Mouse (Mus musculus): ENCODE results near the gene Sema6b.
"Not testable (repeated sequence)": the region's sequence is repeated elsewhere in the genome, so short reads cannot be mapped to it uniquely, and the experiment has no call there.

The Sema6b gene

GRCm38 (mm10) chr17:56119431-56119830 lies 20.7 kb downstream of the Sema6b start:
- no peak for DNase-seq (ENCODE audit: extremely low spot score)

GRCm38 (mm10) chr17:56117251-56117710 lies 22.9 kb downstream of the Sema6b start, which contains the start of gene Plin5:
Plin5 (minus strand) TSS chr17:56117596.
- DNase-seq (ENCODE audit: extremely low spot score), result peak; percentile 53

GRCm38 (mm10) chr17:56116193-56116592 lies 23.9 kb downstream of the Sema6b start:
- no peak for DNase-seq (ENCODE audit: extremely low spot score)

DNA sequence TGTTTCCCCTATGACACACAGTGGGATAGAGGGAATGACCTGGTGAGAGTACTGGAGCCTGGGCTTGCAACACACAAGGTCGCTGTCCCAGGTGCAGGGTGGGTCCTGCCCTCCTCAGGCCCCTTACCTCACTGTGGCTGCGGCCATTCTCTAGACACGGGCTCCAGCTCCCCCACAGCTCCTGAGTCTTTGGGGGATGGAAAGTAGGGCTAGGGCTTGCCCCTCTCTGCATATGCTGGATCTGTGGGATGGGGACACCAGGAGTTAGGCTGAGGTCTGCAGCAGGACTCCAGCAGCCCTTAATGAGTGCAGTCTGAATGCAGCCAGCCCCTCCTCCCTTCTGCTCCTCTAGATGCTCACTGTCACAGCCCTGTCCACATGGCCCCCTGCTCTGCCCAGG lies 27.4 kb downstream of the Sema6b start:
- DNase-seq (ENCODE audit: extremely low spot score), result no peak

GRCm38 (mm10) chr17:56111864-56112263 lies 28.3 kb downstream of the Sema6b start:
- DNase-seq (ENCODE audit: extremely low spot score), result peak; percentile 64

- DNase-seq (ENCODE audit: extremely low spot score), result no peak
Observed at GRCm38 (mm10) chr17:56111021-56111420, 29.1 kb downstream of the Sema6b start.

GRCm38 (mm10) chr17:56110571-56110970 lies 29.6 kb downstream of the Sema6b start:
- no peak for DNase-seq (ENCODE audit: extremely low spot score)

DNA sequence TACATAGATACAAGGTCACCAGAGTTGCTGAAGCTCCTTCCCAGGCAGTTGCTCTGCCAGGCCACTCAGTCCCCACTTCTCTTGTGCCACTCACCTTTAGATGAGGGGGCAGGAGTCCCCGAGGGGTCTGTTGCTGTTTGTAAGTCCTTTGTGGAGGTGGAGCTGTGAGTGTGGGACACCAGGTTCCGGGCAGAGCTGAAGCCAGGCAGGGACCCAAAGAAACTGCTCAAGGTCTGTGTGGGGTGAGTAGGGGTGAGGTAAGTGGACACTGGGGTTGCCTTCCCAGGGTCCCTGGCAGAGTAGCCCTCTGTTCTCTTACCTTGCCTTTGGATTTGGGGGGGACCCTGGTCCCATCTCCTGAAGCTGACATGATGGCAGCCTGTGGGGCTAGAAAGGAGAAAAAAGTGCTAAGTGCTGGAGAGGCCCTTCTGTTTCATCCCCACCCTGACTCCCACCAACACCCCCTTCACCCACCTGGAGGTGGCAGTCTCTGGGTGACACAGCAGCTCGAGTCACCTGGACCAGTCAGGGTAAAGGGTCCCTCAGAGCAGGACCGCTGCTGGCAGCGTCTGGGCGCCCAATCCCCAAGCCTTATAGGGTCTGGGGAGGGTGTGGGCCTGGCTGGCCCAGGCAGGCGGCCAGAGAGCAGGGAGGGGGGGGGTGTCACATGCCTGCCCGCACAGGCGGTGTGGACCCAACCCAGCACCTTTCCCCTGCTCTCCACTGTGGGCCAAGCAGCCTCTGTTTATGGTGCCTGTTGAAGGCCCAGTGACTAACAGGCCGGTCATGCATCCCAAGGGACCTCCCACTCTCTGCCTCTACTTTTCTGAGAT lies 30.7 kb downstream of the Sema6b start, which contains the start of gene Plin4:
Plin4 (minus strand) TSS at position 585 of the 833 bp plus-strand sequence.
- DNase-seq (ENCODE audit: extremely low spot score), result no peak

- DNase-seq (ENCODE audit: extremely low spot score), result no peak
Observed at GRCm38 (mm10) chr17:56108334-56109044, 31.7 kb downstream of the Sema6b start.

GRCm38 (mm10) chr17:56107736-56108135 lies 32.4 kb downstream of the Sema6b start:
- no peak for DNase-seq (ENCODE audit: extremely low spot score)

- no peak for DNase-seq (ENCODE audit: extremely low spot score)
Observed at GRCm38 (mm10) chr17:56106981-56107380, 33.2 kb downstream of the Sema6b start.

- DNase-seq (ENCODE audit: extremely low spot score), result not testable (repeated sequence)
Observed at GRCm38 (mm10) chr17:56106436-56106835, 33.7 kb downstream of the Sema6b start.

DNA sequence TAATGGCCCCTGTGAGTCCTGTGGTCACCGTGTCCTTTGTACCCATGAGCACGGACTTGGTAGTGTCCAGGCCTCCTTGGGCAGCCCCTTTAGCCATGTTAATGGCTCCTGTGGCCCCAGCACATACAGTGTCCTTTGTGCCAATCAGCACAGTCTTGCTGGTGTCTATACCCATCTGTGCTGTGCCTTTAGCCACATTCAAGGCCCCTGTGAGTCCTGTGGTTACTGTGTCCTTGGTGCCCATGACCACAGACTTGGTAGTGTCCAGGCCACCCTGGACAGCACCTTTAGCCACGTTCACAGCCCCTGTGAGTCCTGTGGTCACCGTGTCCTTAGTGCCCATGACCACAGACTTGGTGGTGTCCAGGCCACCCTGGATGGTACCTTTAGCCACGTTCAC lies 35.3 kb downstream of the Sema6b start:
- not testable (repeated sequence) for DNase-seq (ENCODE audit: extremely low spot score)

- DNase-seq (ENCODE audit: extremely low spot score), result no peak
Observed at GRCm38 (mm10) chr17:56103465-56104285, 36.5 kb downstream of the Sema6b start.

GRCm38 (mm10) chr17:56102927-56103326 lies 37.2 kb downstream of the Sema6b start:
- no peak for DNase-seq (ENCODE audit: extremely low spot score)

GRCm38 (mm10) chr17:56102158-56102557 lies 38.0 kb downstream of the Sema6b start:
- DNase-seq (ENCODE audit: extremely low spot score), result no peak

DNA sequence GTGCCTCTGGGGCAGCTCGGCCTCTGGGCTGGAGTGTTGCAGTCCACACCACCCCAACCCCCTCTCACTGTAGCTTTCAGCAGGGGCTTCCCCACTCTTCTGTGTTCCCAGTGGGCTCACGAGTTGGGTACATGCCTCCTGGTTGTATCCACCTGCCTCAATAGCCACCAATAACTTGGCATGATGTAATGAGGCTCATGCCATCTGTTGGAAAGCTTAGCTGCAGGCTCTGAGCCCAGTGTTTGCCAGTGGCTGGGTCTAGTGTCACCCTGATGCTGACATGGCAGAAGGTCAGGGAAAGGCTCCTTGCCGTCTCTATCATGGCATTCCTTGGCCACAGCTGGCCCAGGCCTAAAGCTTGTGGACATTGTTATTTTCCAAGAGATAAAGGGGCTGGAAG lies 39.3 kb downstream of the Sema6b start:
- no peak for DNase-seq (ENCODE audit: extremely low spot score)

DNA sequence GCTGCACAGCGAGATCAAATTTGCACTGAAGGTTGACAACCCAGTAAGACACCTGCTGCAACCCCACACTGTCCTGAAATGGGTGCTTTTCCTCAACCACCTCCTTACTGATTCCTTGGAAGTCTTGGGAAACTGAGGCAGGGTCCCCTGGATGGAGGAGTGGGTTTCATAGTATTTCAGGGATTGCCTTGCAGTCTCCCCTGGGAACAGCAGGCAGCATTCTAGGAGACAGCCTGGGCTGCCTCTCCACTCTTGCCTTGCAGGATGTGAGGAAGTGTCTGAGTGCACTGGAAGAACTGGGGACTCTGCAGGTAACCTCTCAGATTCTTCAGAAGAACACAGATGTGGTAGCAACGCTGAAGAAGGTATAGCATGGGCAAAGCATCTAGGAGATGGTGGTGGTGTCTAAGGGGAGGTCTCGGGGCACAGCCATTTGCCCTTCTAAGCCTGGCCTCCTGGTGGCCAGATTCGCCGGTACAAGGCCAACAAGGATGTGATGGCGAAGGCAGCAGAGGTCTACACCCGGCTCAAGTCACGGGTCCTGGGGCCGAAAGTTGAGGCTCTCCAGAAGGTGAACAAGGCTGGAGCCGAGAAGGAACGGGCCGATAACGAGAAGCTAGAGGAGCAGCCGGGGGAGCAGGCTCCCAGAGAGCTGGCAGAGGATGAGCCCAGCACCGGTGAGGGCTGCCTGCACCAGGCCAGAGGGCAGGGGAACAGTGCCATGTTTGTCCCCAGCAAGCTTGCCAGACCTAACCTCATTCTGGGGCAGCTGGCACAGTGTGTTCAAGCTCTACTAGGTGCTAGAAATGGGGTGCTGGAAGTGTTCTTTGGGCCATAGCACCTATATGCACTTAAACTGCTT lies 41.2 kb downstream of the Sema6b start:
- DNase-seq (ENCODE audit: extremely low spot score), result no peak

GRCm38 (mm10) chr17:56098180-56098579 lies 42.0 kb downstream of the Sema6b start:
- DNase-seq (ENCODE audit: extremely low spot score), result no peak

DNA sequence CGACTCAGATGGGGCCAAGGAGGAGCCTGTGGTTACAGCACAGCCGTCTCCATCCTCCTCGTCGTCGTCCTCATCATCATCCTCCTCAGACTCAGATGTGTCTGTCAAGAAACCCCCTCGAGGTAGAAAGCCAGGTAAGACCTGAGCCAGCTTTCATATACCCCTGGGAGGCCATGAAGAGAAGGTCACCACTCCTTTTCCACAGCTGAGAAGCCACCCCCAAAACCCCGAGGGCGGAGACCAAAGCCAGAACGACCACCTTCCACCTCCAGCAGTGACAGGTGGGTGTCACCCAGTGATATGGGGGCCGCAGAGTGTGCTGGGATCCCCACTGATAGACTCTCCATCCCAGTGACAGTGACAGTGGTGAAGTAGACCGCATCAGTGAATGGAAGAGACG lies 43.3 kb downstream of the Sema6b start:
- DNase-seq (ENCODE audit: extremely low spot score), result no peak

GRCm38 (mm10) chr17:56092794-56093193 lies 47.3 kb downstream of the Sema6b start:
- no peak for DNase-seq (ENCODE audit: extremely low spot score)

All from embryo, embryonic 9.5 days (tissue).